Comparison of ENCODE assay signal across 7 mouse cellular contexts in the genomic region with DNA sequence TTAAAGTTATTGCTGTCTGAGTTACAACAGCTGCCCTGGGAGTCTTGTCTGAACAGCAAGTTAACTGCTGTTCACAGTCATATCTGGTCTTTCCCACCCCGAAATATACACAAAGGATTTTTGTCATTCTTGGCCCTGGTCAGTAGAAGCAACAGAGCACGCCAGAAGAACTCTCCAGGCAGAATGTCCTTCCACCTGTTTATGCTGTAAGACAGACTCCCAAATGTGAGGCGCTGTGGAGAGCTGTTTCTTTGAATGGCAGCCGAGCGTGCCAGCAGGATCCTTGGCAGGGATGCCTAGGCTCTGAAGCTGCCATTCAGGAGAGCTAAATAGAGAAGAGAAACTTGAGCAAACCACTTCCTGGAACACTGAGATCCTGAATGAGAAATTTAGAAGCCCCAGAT. TPM values are rescaled to one million over a fixed set of nuclear protein-coding genes. Genes with fewer than 3 reads are reported as not detected.
A peak's percentile ranks its signal among the peaks of the same experiment; 100 is the strongest.
DNase-seq lines count a peak whose midpoint lies in the region; ATAC-seq and TF ChIP-seq lines count a peak whose summit lies in the region.

No protein-coding gene starts in this region.

- no peaks in the 10 kb centered on the region for H3K27me3 ChIP-seq in intestine, embryonic 16.5 days (replicated peaks; ENCODE audit: control insufficient read depth, insufficient read depth, low read length)
- H3K27me3 ChIP-seq in myocyte (ENCODE audit: control insufficient read depth, insufficient read depth, insufficient read length), result no peaks in the 10 kb centered on the region

- TF ChIP-seq CTCF in gastrocnemius, adult 2 months (IDR thresholded peaks at IDR 0.05), result peak; percentile 31; the same call in 1 of the 2 replicates

- peak overlapping the region; percentile 34 for H3K4me3 ChIP-seq in gastrocnemius, adult 2 months
- H3K4me3 ChIP-seq in intestine, embryonic 16.5 days (ENCODE audit: low read length), result no peak overlapping the region
- no peak overlapping the region for H3K4me3 ChIP-seq in myocyte

- H3K9me3 ChIP-seq in intestine, embryonic 16.5 days (ENCODE audit: control insufficient read depth, low read length), result no peaks in the 10 kb centered on the region

- TF ChIP-seq POLR2A in myocyte (IDR thresholded peaks at IDR 0.05; ENCODE audit: insufficient read length, low read depth), result no peak

- intact Hi-C loops in gastrocnemius, adult 2 months (cut with DNase I), result no loop called here

- H3K27ac ChIP-seq in gastrocnemius, adult 2 months, result peak overlapping the region; percentile 89
- H3K27ac ChIP-seq in intestine, embryonic 16.5 days (ENCODE audit: low read length), result peak overlapping the region; percentile 53

- no peaks in the 10 kb centered on the region for H3K36me3 ChIP-seq in intestine, embryonic 16.5 days (ENCODE audit: control insufficient read depth, insufficient read depth, low read length)
- H3K36me3 ChIP-seq in myocyte (ENCODE audit: control insufficient read depth, insufficient read depth), result no peaks in the 10 kb centered on the region

- H3K4me1 ChIP-seq in intestine, embryonic 16.5 days (ENCODE audit: control insufficient read depth, insufficient read depth, low read length), result peaks cover 10% of the 10 kb centered on the region

- no peak overlapping the region for H3K4me2 ChIP-seq in intestine, embryonic 16.5 days (ENCODE audit: low read depth, low read length)
- peak overlapping the region; percentile 26 for H3K4me2 ChIP-seq in myocyte (ENCODE audit: low read depth)

- DNase-seq in adrenal gland, postnatal 14 days, result peak; percentile 62
- peak; percentile 75 for DNase-seq in cerebellum, adult 8-10 months
- peak; percentile 92 for DNase-seq in gastrocnemius, adult 2 months
- DNase-seq in left cerebral cortex, adult 8-10 months (ENCODE audit: low spot score in 2 of 2), result peak; percentile 53 to 87
- no peak for DNase-seq in T-cell, adult 2 months (ENCODE audit: low spot score)

- no peaks in the 10 kb centered on the region for H3K79me2 ChIP-seq in myocyte (ENCODE audit: control insufficient read depth, insufficient read depth)

- no peak overlapping the region for H3K9ac ChIP-seq in intestine, embryonic 16.5 days (ENCODE audit: low read depth, low read length)

- 33% methylated on average over 5 of the region's 5 CpGs for WGBS in intestine, embryonic 16.5 days

- no peak overlapping the region for H3ac ChIP-seq in myocyte (ENCODE audit: control insufficient read depth, insufficient read length)

- peak; percentile 66 for ATAC-seq in intestine, embryonic 16.5 days

TF ChIP-seq in myocyte, 11 proteins besides CTCF, POLR2A, EP300 and RAD21:
- TF ChIP-seq REST (IDR thresholded peaks at IDR 0.05; ENCODE audit: insufficient read depth, insufficient read length), result no peak
- TF ChIP-seq CEBPB (IDR thresholded peaks at IDR 0.05; ENCODE audit: insufficient read depth, poor library complexity, severe bottlenecking), result no peak; the same call in 1 of the 2 replicates
- TF ChIP-seq MAX (IDR thresholded peaks at IDR 0.05; ENCODE audit: low read depth), result no peak
- peak in 2 of 3 experiments; percentile 78 to 85 for TF ChIP-seq MYOG (IDR thresholded peaks at IDR 0.05; ENCODE audit: control insufficient read depth in 1 of 3, insufficient read depth in 1 of 3, insufficient read length in 2 of 3, low read depth in 2 of 3)
- no peak for TF ChIP-seq TCF3 (IDR thresholded peaks at IDR 0.05; ENCODE audit: insufficient read length, low read depth)
- no peak for TF ChIP-seq POLR2AphosphoS2 (IDR thresholded peaks at IDR 0.05; ENCODE audit: insufficient read length, low read depth)
- peak; percentile 63 to 87 (median 74) for TF ChIP-seq MYOD1 (IDR thresholded peaks at IDR 0.05; ENCODE audit: control insufficient read depth in 1 of 3, insufficient read length in 2 of 3, low read depth in 2 of 3)
- TF ChIP-seq TCF12 (IDR thresholded peaks at IDR 0.05; ENCODE audit: insufficient read depth, poor library complexity, severe bottlenecking), result peak; percentile 20
- no peak for TF ChIP-seq E2F4 (IDR thresholded peaks at IDR 0.05; ENCODE audit: insufficient read depth)
- no peak for TF ChIP-seq USF1 (IDR thresholded peaks at IDR 0.05; ENCODE audit: low read depth)
- TF ChIP-seq SRF (IDR thresholded peaks at IDR 0.05; ENCODE audit: control insufficient read depth, insufficient read length, low read depth), result no peak
TF ChIP-seq in myocyte: peak in this region for 3.

RNA-seq across cellular contexts. Expression of a gene that starts 23.4 kb away (rescaled TPM):
- total RNA-seq in adrenal gland, postnatal 14 days (2021), result 39.8 and 45.1 TPM in 2 replicates
- total RNA-seq in gastrocnemius, adult 2 months (2021), result 10 to 100 TPM; 41.5 to 50.0 TPM
- polyA plus RNA-seq in intestine, embryonic 16.5 days (2015; fragmentation: Nextera tagmentation; extraction: Ambion mirVana), result 17.6 and 20.6 TPM in 2 replicates
- total RNA-seq in left cerebral cortex, adult 8-10 months (2022), result 10 to 100 TPM; 53.6 to 57.1 (median 55.8) TPM
- polyA plus RNA-seq in myocyte (2012; fragmentation: generic; extraction: Trizol), result 18.8 TPM
